Mouse (Mus musculus) right cerebral cortex, adult 2 months (tissue): ENCODE measurements at regions not wholly inside any gene's neighbourhood (a gene's known extent, or its start where the extent isn't known, plus 50 kb on each side); places are given as distances from the start of the nearest gene placed in this dataset.

ENCODE experiments used
- DNase-seq, 2 experiments: peaks; one replicate each; pipeline ENCODE4 v3.0.0; 2021 to 2022; ENCODE audit warnings: low spot score in 2 of 2

- no peak for DNase-seq
Measured at GRCm38 (mm10) chr1:50547794-50548193, 352.7 kb upstream of the Tmeff2 start.

DNA sequence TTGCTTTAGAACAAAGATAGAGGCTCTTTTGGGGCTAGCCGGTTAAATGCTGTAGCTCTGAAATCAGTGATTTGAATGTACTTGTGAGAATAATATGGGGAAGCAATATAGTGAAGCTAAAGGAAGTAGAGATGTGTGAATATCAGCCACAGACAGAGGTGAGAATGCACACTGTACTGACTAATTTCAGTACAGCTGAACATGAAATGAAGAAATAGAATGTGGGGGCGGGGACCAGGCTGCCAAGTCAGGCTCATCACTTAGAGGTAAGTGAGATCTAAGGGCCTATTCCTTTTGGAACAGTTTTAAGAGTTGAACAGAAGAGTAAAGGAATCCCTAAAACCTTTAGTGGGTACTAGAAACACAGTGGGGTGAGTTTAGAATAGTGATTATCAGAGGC is 328.4 kb upstream of the Tmeff2 start:
- peak; percentile 6 to 11 for DNase-seq
